Mouse (Mus musculus) heart, adult 2 months (tissue): ENCODE data around the gene Tpgs1. TPM values are rescaled to one million over a fixed set of nuclear protein-coding genes. Genes with fewer than 3 reads are reported as not detected.

ENCODE experiments used
- DNase-seq, 2 experiments: peaks; one replicate each; pipeline ENCODE4 v3.0.0; 2021
- H3K27ac ChIP-seq: fragments of 200-600 bp; 2 replicates; pipeline ENCODE4 v1.8.1; 2022
- H3K27me3 ChIP-seq: fragments of 200-500 bp; 2 replicates; pipeline ENCODE4 v1.6.1; 2012; ENCODE audit warnings: mild to moderate bottlenecking, low read length, inconsistent platforms, mixed read lengths; ENCODE audit not compliant: control insufficient read depth, insufficient read depth
- H3K36me3 ChIP-seq: fragments of 200-500 bp; 2 replicates; pipeline ENCODE4 v1.6.1; 2012; ENCODE audit warnings: low read length, inconsistent platforms; ENCODE audit not compliant: control insufficient read depth, insufficient read depth
- H3K4me1 ChIP-seq: fragments of 200-500 bp; 2 replicates; pipeline ENCODE4 v1.6.1; 2011; ENCODE audit warnings: low read length; ENCODE audit not compliant: control insufficient read depth, insufficient read depth
- H3K4me3 ChIP-seq: fragments of 200-600 bp; 2 replicates; pipeline ENCODE4 v1.8.1; 2022
- H3K79me2 ChIP-seq: fragments of 200-500 bp; replicated peaks from 2 replicates; pipeline ENCODE4 v1.6.1; 2012; ENCODE audit warnings: mild to moderate bottlenecking, inconsistent platforms, low read length, moderate library complexity, mixed read lengths; ENCODE audit not compliant: control insufficient read depth, insufficient read depth
- H3K9ac ChIP-seq: fragments of 200-500 bp; 2 replicates; pipeline ENCODE4 v1.6.1; 2012; ENCODE audit warnings: low read depth, mild to moderate bottlenecking, control low read depth, inconsistent platforms, low read length, mixed read lengths
- CTCF ChIP-seq: fragments of 200-600 bp; IDR thresholded peaks from 2 replicates; pipeline ENCODE4 v1.8.1; 2022; ENCODE audit warnings: antibody characterized with exemption, mild to moderate bottlenecking, moderate library complexity
- EP300 ChIP-seq: fragments of 200-500 bp; IDR thresholded peaks from 2 replicates; pipeline ENCODE4 v1.6.1; 2011; ENCODE audit warnings: low read depth, low read length, control low read depth; ENCODE audit not compliant: insufficient read depth
- POLR2A ChIP-seq: fragments of 200-500 bp; IDR thresholded peaks from 2 replicates; pipeline ENCODE4 v1.6.1; 2011; ENCODE audit warnings: mild to moderate bottlenecking, low read depth, low read length, control low read depth; ENCODE audit not compliant: insufficient read depth
- WGBS: fragments of 180-500 bp; shearing (Covaris S2); methylation state at CpG from one replicate; pipeline ENCODE4 v1.1.7; 2018; 5-methylcytosine and 5-hydroxymethylcytosine counted together
- intact Hi-C: fragments of 180-260 bp; cut with DNase I; formaldehyde crosslinking; loops from one replicate; pipeline ENCODE4 v1.15.1; 2025
- polyA plus RNA-seq: library from polyadenylated mRNA; depleted of rRNA; stranded (reverse); fragments of >200 nt; gene quantifications from 2 replicates; pipeline ENCODE4 v1.2.3, GENCODE M21; 2012
- total RNA-seq, 2 experiments: library from RNA; stranded (reverse); gene quantifications; 2 replicates each; pipeline ENCODE4 v1.2.3; 2021

The Tpgs1 gene
- total and polyA plus RNA-seq, 3 experiments, result 16.5 to 28.1 (median 18.8) TPM

DNA sequence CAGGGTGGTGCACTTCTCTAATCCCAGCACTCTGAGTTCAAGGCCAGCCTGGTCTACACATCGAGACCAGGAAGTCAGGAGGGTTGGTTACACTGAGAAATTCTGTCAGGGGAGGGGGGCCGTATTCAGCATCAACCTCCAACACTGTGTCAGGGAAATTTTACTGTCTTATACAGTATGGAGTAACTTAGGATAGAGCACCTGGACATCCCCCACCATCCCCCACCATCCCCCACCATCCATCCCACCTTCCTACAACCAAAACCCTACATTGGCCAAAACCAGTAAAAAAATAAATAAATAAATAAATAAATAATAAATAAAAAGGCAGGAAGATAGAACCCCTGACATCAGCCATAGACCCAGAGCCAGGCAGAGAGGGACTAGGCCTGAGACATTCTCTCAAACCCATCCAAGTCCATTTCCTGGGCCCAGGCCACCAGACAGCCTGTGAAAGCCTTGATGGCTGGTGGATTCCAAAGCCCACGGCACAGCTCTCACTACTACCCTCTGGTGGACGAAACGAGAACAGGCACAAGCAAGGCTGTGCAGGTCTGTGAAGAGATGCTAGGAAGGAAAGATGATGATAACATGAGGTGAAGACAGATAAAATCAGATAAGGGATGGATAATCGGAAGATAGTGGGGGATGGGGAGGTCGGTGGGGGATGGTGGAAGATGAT is 20.0 kb upstream of the Tpgs1 start:
- H3K36me3 ChIP-seq, result no peaks in the 10 kb centered on the region
- DNase-seq, result peak; percentile 59 to 74
- no peak overlapping the region for H3K27ac ChIP-seq
- H3K79me2 ChIP-seq, result no peaks in the 10 kb centered on the region
- WGBS, result 27% methylated on average over 7 of the region's 7 CpGs
- no peaks in the 10 kb centered on the region for H3K4me1 ChIP-seq
- intact Hi-C loops, result loop anchor here (1.0 kb wide), 1 partner anchor 54 kb away; no protein-coding TSS in a partner anchor
- no peak overlapping the region for H3K4me3 ChIP-seq
- H3K9ac ChIP-seq, result no peak overlapping the region
- TF ChIP-seq CTCF, result peak; percentile 85
- no peak for TF ChIP-seq EP300
- no peak for TF ChIP-seq POLR2A
- no peaks in the 10 kb centered on the region for H3K27me3 ChIP-seq

DNA sequence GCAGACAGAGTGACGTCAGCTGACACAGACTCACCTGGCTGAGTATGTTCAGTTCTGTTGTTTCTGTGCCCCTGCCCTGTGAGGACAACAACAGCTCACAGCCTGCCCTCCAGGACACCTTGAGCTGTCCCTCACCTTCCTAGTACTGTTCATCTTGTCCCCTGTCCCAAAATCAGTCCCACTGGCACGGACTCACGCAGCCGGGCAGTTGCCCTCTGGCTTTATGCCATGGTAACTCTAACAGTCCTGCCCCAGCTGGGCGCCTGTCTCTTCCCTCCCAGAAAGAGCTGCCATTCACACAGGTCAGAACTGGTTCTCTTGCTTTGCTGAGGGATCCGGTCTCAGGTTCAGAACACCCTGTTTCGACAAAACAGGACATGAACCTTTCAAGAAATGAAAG is 16.4 kb upstream of the Tpgs1 start:
- WGBS, result 57% methylated on average over 7 of the region's 7 CpGs
- Histone ChIP-seq H3K4me1 (no peaks in the 10 kb centered on the region), H3K4me3 (no peak overlapping the region), H3K36me3 (no peaks in the 10 kb centered on the region), H3K79me2 (no peaks in the 10 kb centered on the region), H3K27ac (no peak overlapping the region), H3K27me3 (peaks cover 2% of the 10 kb centered on the region; the same call in 1 of the 2 replicates), H3K9ac (no peak overlapping the region)
- TF ChIP-seq EP300 (no peak), CTCF (no peak), POLR2A (no peak)
- peak in 1 of 2 experiments; percentile 36 for DNase-seq
- intact Hi-C loops, result no loop called here

DNA sequence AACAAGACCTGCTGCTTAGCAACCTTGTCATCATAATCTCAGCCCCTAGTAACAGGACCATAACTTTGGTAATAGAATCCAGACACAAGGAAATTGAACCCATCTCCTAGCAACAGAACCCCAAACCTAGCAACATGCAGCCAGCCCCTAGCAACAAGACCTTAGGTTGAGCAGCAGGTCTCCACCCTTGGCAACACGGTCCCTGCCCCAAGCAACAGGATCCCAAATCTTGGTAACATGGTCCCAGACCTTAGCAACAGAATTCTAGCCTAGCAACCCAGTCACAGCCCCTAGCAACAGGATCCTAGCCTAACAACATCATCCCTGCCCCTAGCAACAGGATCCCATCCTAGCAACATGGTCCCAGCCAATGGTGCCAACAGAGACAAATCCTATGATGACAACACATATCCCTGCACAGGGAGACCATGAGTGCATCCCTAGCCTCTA is 14.2 kb upstream of the Tpgs1 start:
- Histone ChIP-seq H3K4me3 (no peak overlapping the region), H3K27me3 (peaks cover 2% of the 10 kb centered on the region; the same call in 1 of the 2 replicates), H3K27ac (no peak overlapping the region), H3K4me1 (no peaks in the 10 kb centered on the region), H3K36me3 (no peaks in the 10 kb centered on the region), H3K9ac (no peak overlapping the region), H3K79me2 (no peaks in the 10 kb centered on the region)
- TF ChIP-seq POLR2A (no peak), EP300 (no peak), CTCF (no peak)
- WGBS, result 58% methylated on average over 1 of the region's 1 CpGs
- intact Hi-C loops, result no loop called here
- DNase-seq, result no peak

DNA sequence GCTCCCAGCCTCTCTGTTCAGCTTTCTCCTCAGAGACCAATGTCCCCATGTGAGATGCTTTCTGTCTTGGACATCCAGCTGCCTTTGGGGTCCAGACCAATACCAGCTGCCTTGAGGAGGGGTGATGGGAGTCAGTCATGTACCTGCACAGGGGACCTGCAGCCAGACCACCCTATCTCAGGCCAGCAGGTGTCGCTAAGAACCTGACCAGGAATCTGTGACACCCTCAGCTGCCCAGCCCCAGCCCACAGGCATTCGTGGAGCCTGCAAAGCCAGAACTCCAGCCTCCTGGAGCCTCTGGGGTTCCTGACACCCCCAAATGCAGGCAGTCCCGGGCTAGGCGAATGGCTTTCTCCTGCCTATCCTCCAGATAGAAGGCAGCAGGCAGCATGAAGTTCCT is 10.3 kb upstream of the Tpgs1 start:
- H3K9ac ChIP-seq, result no peak overlapping the region
- 21% methylated on average over 4 of the region's 4 CpGs for WGBS
- DNase-seq, result no peak
- intact Hi-C loops, result no loop called here
- H3K36me3 ChIP-seq, result no peaks in the 10 kb centered on the region
- no peaks in the 10 kb centered on the region for H3K4me1 ChIP-seq
- TF ChIP-seq CTCF, result peak; percentile 37
- no peak for TF ChIP-seq POLR2A
- H3K4me3 ChIP-seq, result no peak overlapping the region
- no peaks in the 10 kb centered on the region for H3K79me2 ChIP-seq
- H3K27ac ChIP-seq, result no peak overlapping the region
- peaks cover 2% of the 10 kb centered on the region; the same call in 1 of the 2 replicates for H3K27me3 ChIP-seq

DNA sequence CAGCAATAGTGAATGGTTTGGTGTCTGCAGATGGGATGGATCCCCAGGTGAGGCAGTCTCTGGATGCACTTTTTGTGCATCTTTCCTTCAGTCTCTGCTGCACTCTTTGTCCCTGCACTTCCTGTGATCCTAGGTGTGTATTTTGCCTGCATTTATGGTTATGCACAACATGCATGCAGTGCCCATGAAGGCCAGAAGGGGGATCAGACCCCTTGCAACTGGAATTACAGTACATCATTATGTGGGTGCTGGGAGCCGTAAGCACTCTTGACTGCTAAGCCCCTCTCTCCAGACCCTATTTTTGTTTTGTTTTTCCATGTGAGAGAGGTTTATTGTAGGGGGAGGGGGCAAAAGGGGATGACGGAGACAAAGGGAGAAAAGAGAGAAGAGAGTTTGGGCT is 8.9 kb upstream of the Tpgs1 start:
- intact Hi-C loops, result loop anchor here (10.0 kb wide), 1 partner anchor 905 kb away; the partner anchor contains the start of gene Ccdc105
- WGBS, result 85% methylated on average over 2 of the region's 2 CpGs

DNA sequence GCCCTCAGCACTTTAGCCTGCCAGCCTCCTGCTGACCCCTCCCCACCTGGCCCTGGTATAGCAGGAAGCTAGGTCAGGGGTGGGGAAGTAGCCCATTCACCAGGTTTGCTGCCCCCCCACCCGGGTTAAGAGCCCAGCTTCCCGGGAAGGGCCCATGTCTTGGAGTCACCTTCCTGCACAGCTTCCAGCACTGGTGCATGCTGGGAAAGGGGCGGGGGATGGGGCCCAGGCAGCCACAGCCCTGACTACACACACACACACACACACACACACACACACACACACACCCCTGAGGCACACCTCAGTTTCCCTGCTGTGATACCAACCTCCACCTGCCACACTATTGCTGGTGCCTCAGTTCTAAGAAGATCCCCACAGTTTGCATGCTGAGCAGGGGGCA is 7.3 kb upstream of the Tpgs1 start:
- TF ChIP-seq CTCF, result no peak
- TF ChIP-seq EP300, result no peak
- no peak for TF ChIP-seq POLR2A
- no peak overlapping the region for H3K4me3 ChIP-seq
- H3K79me2 ChIP-seq, result no peaks in the 10 kb centered on the region
- no peak overlapping the region for H3K27ac ChIP-seq
- no peaks in the 10 kb centered on the region for H3K4me1 ChIP-seq
- intact Hi-C loops, result loop anchor here (10.0 kb wide), 1 partner anchor 907 kb away; the partner anchor contains the start of gene Ccdc105
- no peak for DNase-seq
- no peaks in the 10 kb centered on the region for H3K27me3 ChIP-seq
- H3K9ac ChIP-seq, result no peak overlapping the region
- H3K36me3 ChIP-seq, result no peaks in the 10 kb centered on the region
- WGBS, result 41% methylated on average over 3 of the region's 3 CpGs

More for the DNA sequence above, 8.9 kb upstream of the Tpgs1 start:
- DNase-seq, result no peak
- TF ChIP-seq CTCF (peak; percentile 40), POLR2A (no peak)
- Histone ChIP-seq H3K9ac (no peak overlapping the region), H3K27me3 (no peaks in the 10 kb centered on the region), H3K27ac (no peak overlapping the region), H3K4me1 (no peaks in the 10 kb centered on the region), H3K79me2 (no peaks in the 10 kb centered on the region), H3K36me3 (no peaks in the 10 kb centered on the region), H3K4me3 (no peak overlapping the region)
